Mouse (Mus musculus): ENCODE results near the gene Lmod3. TPM values are rescaled to one million over a fixed set of nuclear protein-coding genes. Genes with fewer than 3 reads are reported as not detected.

Lmod3 gene
- polyA plus RNA-seq, 1 experiment = not detected

DNA sequence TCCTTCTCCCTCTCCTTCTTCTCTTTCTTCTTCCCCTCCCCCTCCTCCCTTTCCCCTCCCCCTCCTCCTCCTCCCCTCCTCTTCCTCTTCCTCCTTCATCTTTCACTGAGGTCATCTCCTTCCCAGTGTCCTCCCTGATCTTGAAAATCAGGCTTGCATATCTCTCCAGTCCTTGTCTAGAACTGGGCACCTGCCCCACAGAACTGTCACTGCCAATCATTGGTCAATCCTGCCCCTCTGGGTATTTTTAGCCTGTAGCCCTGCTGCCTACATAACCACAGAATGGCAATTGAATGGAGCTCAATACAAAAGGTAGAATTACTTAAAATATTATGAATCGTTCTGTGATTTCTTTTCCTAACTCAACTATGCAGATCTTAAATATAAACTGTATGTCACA lies 5.9 kb upstream of the Lmod3 start:
- TF ChIP-seq CTCF (IDR thresholded peaks at IDR 0.05; ENCODE audit: control insufficient read depth, insufficient read depth, low read length) = no peak
- no peak for TF ChIP-seq POLR2A (IDR thresholded peaks at IDR 0.05; ENCODE audit: borderline replicate concordance, control insufficient read depth, low read depth, low read length)
- H3K4me3 ChIP-seq (replicated peaks; ENCODE audit: control insufficient read depth, low read depth, low read length) = no peak overlapping the region
- no peak overlapping the region for H3K27ac ChIP-seq (ENCODE audit: control insufficient read depth, insufficient read depth, low read depth, low read length, poor library complexity)
- no peaks in the 10 kb centered on the region for H3K4me1 ChIP-seq (ENCODE audit: control insufficient read depth, insufficient read depth, low read length)
- 78% methylated on average over 1 of the region's 1 CpGs for WGBS

DNA sequence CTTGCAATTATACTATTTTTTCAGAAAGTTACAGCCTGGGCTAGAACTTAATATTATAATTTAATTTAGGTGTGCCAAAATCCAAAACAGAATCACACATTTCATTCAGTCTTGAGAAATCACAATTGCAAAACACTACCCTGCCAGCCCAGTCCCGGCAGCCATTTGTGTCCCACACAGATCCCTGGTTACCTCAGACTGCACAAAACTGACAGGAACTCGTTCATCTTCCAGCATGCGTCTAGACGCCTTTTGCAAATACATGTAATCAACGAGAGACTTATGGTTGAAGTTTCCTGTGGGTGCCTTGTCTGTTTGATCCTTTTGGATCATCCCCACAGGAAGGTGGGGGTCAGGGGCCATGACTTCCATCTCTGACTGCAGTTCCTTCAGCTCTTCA lies 473 bp downstream of the Lmod3 start:
- no peak overlapping the region for H3K4me3 ChIP-seq (replicated peaks; ENCODE audit: control insufficient read depth, low read depth, low read length)
- TF ChIP-seq POLR2A (IDR thresholded peaks at IDR 0.05; ENCODE audit: borderline replicate concordance, control insufficient read depth, low read depth, low read length) = no peak
- TF ChIP-seq CTCF (IDR thresholded peaks at IDR 0.05; ENCODE audit: control insufficient read depth, insufficient read depth, low read length) = no peak
- no peak overlapping the region for H3K27ac ChIP-seq (ENCODE audit: control insufficient read depth, insufficient read depth, low read depth, low read length, poor library complexity)
- H3K4me1 ChIP-seq (ENCODE audit: control insufficient read depth, insufficient read depth, low read length) = no peaks in the 10 kb centered on the region; the same call in 1 of the 2 replicates
- WGBS = 24% methylated on average over 5 of the region's 5 CpGs

DNA sequence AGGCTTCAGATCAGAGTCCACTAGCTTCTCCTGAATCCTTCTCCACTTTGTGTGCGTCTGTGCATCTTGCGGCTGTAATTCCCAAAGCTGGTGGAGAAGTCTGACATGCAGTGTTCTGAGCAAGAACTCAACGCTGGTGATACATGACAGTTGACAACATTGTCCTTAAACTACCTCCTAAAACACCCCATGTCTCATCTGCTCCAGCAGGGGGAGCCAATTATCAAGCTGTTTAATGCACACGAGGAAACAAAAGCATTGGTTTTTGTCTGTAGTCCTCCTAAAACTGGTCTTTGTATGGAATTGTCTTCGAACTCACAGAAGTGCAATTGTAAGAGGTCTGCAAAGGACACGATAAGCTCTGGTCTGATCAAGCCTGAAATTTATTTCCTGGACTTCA lies 1.6 kb downstream of the Lmod3 start:
- Histone ChIP-seq H3K27ac (ENCODE audit: control insufficient read depth, insufficient read depth, low read depth, low read length, poor library complexity) (no peak overlapping the region), H3K4me1 (ENCODE audit: control insufficient read depth, insufficient read depth, low read length) (no peaks in the 10 kb centered on the region; the same call in 1 of the 2 replicates), H3K4me3 (replicated peaks; ENCODE audit: control insufficient read depth, low read depth, low read length) (no peak overlapping the region)
- TF ChIP-seq POLR2A (IDR thresholded peaks at IDR 0.05; ENCODE audit: borderline replicate concordance, control insufficient read depth, low read depth, low read length) (no peak), CTCF (IDR thresholded peaks at IDR 0.05; ENCODE audit: control insufficient read depth, insufficient read depth, low read length) (no peak)
- 29% methylated on average over 6 of the region's 6 CpGs for WGBS

DNA sequence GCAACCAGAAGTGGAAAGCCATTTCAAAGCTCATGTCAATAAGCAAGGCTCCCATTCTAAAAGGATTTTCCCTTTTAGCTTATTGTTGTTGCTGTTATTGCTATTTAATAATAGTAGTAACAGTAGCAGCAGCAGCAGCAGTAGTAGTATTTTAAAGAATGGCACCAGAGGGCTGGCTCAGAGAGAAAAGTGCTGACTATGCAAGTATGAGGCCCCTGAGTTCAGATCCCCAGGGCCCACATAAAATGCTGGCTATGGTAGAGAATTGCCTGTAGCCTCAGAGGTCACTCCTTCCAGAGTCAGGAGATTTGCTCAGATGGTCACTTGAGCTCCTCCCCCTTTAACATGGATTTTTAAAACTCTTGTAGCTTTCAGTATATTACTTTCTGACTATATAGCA lies 7.4 kb downstream of the Lmod3 start:
- TF ChIP-seq CTCF (IDR thresholded peaks at IDR 0.05; ENCODE audit: control insufficient read depth, insufficient read depth, low read length) (no peak), POLR2A (IDR thresholded peaks at IDR 0.05; ENCODE audit: borderline replicate concordance, control insufficient read depth, low read depth, low read length) (no peak)

DNA sequence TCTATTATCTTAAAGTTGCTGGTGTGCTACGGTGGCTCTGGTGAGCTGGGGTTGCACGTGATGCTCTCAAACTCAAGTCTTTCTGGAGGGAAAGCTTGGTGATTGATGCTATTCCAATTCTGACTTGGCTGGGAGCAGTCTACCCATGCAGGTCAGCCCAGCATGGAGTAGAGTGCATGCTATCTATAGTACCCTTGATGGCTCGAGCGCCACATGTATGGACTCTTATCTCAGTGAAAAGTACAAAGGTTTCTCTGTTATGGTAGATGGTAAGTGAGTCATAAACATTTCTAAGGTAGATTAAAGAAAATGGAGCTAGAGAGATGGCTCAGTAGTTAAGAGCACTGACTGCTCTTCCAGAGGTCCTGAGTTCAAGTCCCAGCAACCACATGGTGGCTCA lies 10.0 kb downstream of the Lmod3 start:
- Histone ChIP-seq H3K4me1 (ENCODE audit: control insufficient read depth, insufficient read depth, low read length) (no peaks in the 10 kb centered on the region), H3K27ac (ENCODE audit: control insufficient read depth, insufficient read depth, low read depth, low read length, poor library complexity) (no peak overlapping the region), H3K4me3 (replicated peaks; ENCODE audit: control insufficient read depth, low read depth, low read length) (no peak overlapping the region)
- WGBS = 87% methylated on average over 4 of the region's 4 CpGs
- TF ChIP-seq POLR2A (IDR thresholded peaks at IDR 0.05; ENCODE audit: borderline replicate concordance, control insufficient read depth, low read depth, low read length) (no peak), CTCF (IDR thresholded peaks at IDR 0.05; ENCODE audit: control insufficient read depth, insufficient read depth, low read length) (no peak)

More for the DNA sequence above, 7.4 kb downstream of the Lmod3 start:
- Histone ChIP-seq H3K27ac (ENCODE audit: control insufficient read depth, insufficient read depth, low read depth, low read length, poor library complexity) (no peak overlapping the region), H3K4me1 (ENCODE audit: control insufficient read depth, insufficient read depth, low read length) (no peaks in the 10 kb centered on the region), H3K4me3 (replicated peaks; ENCODE audit: control insufficient read depth, low read depth, low read length) (no peak overlapping the region)

DNA sequence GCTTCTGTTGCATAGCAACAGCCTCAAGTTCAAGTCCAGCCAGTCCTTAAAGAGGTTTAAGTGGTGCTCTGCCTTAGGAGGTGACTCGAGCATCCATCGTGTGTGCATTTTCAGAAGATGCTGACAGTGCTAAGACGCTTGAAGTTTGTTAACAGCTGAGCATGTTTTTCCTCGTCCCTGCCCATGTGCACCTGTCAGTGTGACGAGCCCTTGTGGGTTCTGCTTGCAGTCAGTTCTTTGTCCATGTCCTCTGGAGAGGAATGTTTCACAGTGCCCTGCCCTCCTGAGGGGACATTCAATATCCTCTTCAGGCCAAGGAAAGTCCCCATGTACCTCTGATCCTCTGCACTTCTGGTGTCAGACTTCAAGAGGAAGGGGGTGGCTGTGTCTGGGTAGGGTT lies 12.5 kb downstream of the Lmod3 start:
- Histone ChIP-seq H3K4me1 (ENCODE audit: control insufficient read depth, insufficient read depth, low read length) (no peaks in the 10 kb centered on the region), H3K27ac (ENCODE audit: control insufficient read depth, insufficient read depth, low read depth, low read length, poor library complexity) (no peak overlapping the region), H3K4me3 (replicated peaks; ENCODE audit: control insufficient read depth, low read depth, low read length) (no peak overlapping the region)
- TF ChIP-seq CTCF (IDR thresholded peaks at IDR 0.05; ENCODE audit: control insufficient read depth, insufficient read depth, low read length) = no peak
- TF ChIP-seq POLR2A (IDR thresholded peaks at IDR 0.05; ENCODE audit: borderline replicate concordance, control insufficient read depth, low read depth, low read length) = no peak
- WGBS = 85% methylated on average over 5 of the region's 5 CpGs

DNA sequence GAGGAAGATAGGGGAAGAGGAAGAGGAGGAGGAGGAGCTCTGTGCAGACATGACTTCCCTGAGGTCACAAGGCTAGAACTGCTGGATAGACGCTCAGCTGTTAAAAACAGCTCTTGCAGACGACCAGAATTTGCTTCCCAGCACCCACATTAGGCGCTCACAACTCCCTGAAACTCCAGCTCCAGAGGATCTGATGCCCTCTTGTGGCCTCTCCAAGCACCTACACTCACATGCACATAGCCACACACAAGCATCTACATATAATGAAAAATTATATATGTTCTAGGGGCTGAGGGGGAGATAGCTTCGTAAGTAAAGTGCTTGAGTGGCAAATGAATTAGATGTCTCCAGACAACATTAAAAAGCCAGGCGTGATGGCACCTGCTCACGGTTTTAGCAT lies 13.2 kb downstream of the Lmod3 start:
- H3K4me1 ChIP-seq (ENCODE audit: control insufficient read depth, insufficient read depth, low read length) = no peaks in the 10 kb centered on the region
- WGBS = 88% methylated on average over 6 of the region's 6 CpGs
- TF ChIP-seq CTCF (IDR thresholded peaks at IDR 0.05; ENCODE audit: control insufficient read depth, insufficient read depth, low read length) (0 out of 2 replicates have a peak, but pooled peaks have one; percentile 7), POLR2A (IDR thresholded peaks at IDR 0.05; ENCODE audit: borderline replicate concordance, control insufficient read depth, low read depth, low read length) (no peak)
- H3K4me3 ChIP-seq (replicated peaks; ENCODE audit: control insufficient read depth, low read depth, low read length) = no peak overlapping the region
- H3K27ac ChIP-seq (ENCODE audit: control insufficient read depth, insufficient read depth, low read depth, low read length, poor library complexity) = no peak overlapping the region

DNA sequence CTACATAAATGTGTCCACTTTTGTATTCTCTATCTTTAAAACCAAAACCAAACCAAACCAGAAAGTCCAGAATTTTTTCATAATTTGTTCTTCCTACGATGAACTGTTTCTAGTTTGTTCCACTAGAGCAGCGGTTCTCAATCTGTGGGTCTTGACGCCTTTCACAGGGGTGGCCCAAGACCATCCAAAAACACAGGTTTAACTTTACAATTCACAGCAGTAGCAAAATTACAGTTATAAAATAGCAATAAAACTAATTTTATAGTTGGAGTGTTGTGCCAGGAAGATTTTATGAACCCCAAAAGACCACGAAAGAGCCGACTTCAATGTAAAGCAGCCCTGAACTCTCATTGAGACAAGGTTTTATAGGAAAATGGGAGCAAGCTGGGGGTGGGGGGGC lies 16.5 kb downstream of the Lmod3 start:
- Histone ChIP-seq H3K4me3 (replicated peaks; ENCODE audit: control insufficient read depth, low read depth, low read length) (no peak overlapping the region), H3K27ac (ENCODE audit: control insufficient read depth, insufficient read depth, low read depth, low read length, poor library complexity) (no peak overlapping the region), H3K4me1 (ENCODE audit: control insufficient read depth, insufficient read depth, low read length) (no peaks in the 10 kb centered on the region)
- TF ChIP-seq POLR2A (IDR thresholded peaks at IDR 0.05; ENCODE audit: borderline replicate concordance, control insufficient read depth, low read depth, low read length) (no peak), CTCF (IDR thresholded peaks at IDR 0.05; ENCODE audit: control insufficient read depth, insufficient read depth, low read length) (no peak)
- 89% methylated on average over 5 of the region's 5 CpGs for WGBS
